Mouse (Mus musculus) lung, postnatal 0 days (tissue): ENCODE data around the gene H2afy.

Experiments
- CTCF ChIP-seq: IDR thresholded peaks from 2 replicates; pipeline ENCODE4 v1.5.1; 2016; ENCODE audit warnings: antibody characterized with exemption, mild to moderate bottlenecking
- EP300 ChIP-seq: IDR thresholded peaks from 2 replicates; pipeline ENCODE4 v1.6.1; 2016; ENCODE audit warnings: antibody characterized with exemption, mild to moderate bottlenecking, control low read depth

GRCm38 (mm10) chr13:56135231-56136052 lies 719 bp downstream of the H2afy start:
- no peak for TF ChIP-seq CTCF
- no peak for TF ChIP-seq EP300
